Mouse (Mus musculus) hindbrain, postnatal 0 days (tissue): Measurements from ENCODE around the gene Grik3. TPM values are rescaled to one million over a fixed set of nuclear protein-coding genes. Genes with fewer than 3 reads are reported as not detected.

Source experiments
- ATAC-seq: fragments of 200-750 bp; cut with Nextera tagmentation; 2 replicates; pipeline ENCODE4 v1.8.0; 2017; ENCODE audit warnings: mild to moderate bottlenecking, moderate TSS enrichment, moderate library complexity
- DNase-seq: peaks from one replicate; pipeline ENCODE4 v3.0.0-alpha.2; 2015; ENCODE audit warnings: low spot score
- H3K27ac ChIP-seq: fragments of 300-500 bp; sonication (generic); 2 replicates; pipeline ENCODE4 v1.5.1; 2014; ENCODE audit warnings: mild to moderate bottlenecking
- H3K27me3 ChIP-seq: fragments of 300-500 bp; sonication (generic); 2 replicates; pipeline ENCODE4 v1.6.1; 2014; ENCODE audit warnings: low read length, mixed read lengths; ENCODE audit not compliant: insufficient read depth
- H3K36me3 ChIP-seq: fragments of 300-500 bp; sonication (generic); 2 replicates; pipeline ENCODE4 v1.6.1; 2014; ENCODE audit warnings: low read length, mixed read lengths; ENCODE audit not compliant: insufficient read depth
- H3K4me1 ChIP-seq: fragments of 300-500 bp; sonication (generic); 2 replicates; pipeline ENCODE4 v1.6.1; 2014; ENCODE audit warnings: antibody characterized with exemption, low read length, mixed read lengths; ENCODE audit not compliant: insufficient read depth
- H3K4me2 ChIP-seq: fragments of 300-500 bp; sonication (generic); 2 replicates; pipeline ENCODE4 v1.6.1; 2014; ENCODE audit warnings: low read depth, mild to moderate bottlenecking, low read length, moderate library complexity, mixed read lengths
- H3K4me3 ChIP-seq: fragments of 300-500 bp; sonication (generic); 2 replicates; pipeline ENCODE4 v1.5.1; 2014; ENCODE audit warnings: low read length
- H3K9ac ChIP-seq: fragments of 300-500 bp; sonication (generic); replicated peaks from 2 replicates; pipeline ENCODE4 v1.6.1; 2014; ENCODE audit warnings: mild to moderate bottlenecking, low read length, moderate library complexity, mixed read lengths
- H3K9me3 ChIP-seq: fragments of 300-500 bp; sonication (generic); 2 replicates; pipeline ENCODE4 v1.6.1; 2016; ENCODE audit warnings: low read length, mixed read lengths
- CTCF ChIP-seq: IDR thresholded peaks from 2 replicates; pipeline ENCODE4 v1.5.1; 2016; ENCODE audit warnings: antibody characterized with exemption, control low read depth, low read depth
- WGBS: fragments of 180-500 bp; shearing (Covaris S2); extraction: QIAGEN DNeasy Blood & Tissue Kit; methylation state at CpG from one replicate; pipeline ENCODE4 v1.1.7; 2014; 5-methylcytosine and 5-hydroxymethylcytosine counted together
- polyA plus RNA-seq: library from polyadenylated mRNA; unstranded; fragments of >200 nt; fragmentation: Nextera tagmentation; extraction: Ambion mirVana; gene quantifications from 2 replicates; pipeline ENCODE4 v1.2.1, GENCODE M21; 2015
- total RNA-seq: library from RNA; depleted of rRNA; stranded (reverse); fragments of >200 nt; gene quantifications from 2 replicates; pipeline ENCODE4 v1.2.3, GENCODE M21; 2014

Gene Grik3
- total and polyA plus RNA-seq, 2 experiments from 2014 or later, result 4.2 to 32.0 TPM

GRCm38 (mm10) chr4:125565711-125566439, 75.4 kb downstream of the Grik3 start:
- Histone ChIP-seq H3K4me3 (no peak overlapping the region), H3K4me2 (no peak overlapping the region), H3K4me1 (no peaks in the 10 kb centered on the region; the same call in 1 of the 2 replicates), H3K27me3 (no peaks in the 10 kb centered on the region), H3K36me3 (no peaks in the 10 kb centered on the region), H3K27ac (no peak overlapping the region), H3K9me3 (no peaks in the 10 kb centered on the region), H3K9ac (no peak overlapping the region)
- 55% methylated on average over 7 of the region's 8 CpGs for WGBS
- ATAC-seq, result no peak
- peak; percentile 43 for TF ChIP-seq CTCF
- no peak for DNase-seq

GRCm38 (mm10) chr4:125568210-125568609, 77.7 kb downstream of the Grik3 start:
- Histone ChIP-seq H3K36me3 (no peaks in the 10 kb centered on the region), H3K4me1 (peaks cover 13% of the 10 kb centered on the region; the same call in 1 of the 2 replicates), H3K27ac (no peak overlapping the region), H3K4me2 (no peak overlapping the region), H3K9me3 (no peaks in the 10 kb centered on the region), H3K27me3 (no peaks in the 10 kb centered on the region), H3K9ac (no peak overlapping the region), H3K4me3 (no peak overlapping the region)
- DNase-seq, result no peak
- no peak for TF ChIP-seq CTCF
- ATAC-seq, result no peak
- 56% methylated on average over 6 of the region's 6 CpGs for WGBS

GRCm38 (mm10) chr4:125571651-125572311, 81.3 kb downstream of the Grik3 start:
- Histone ChIP-seq H3K9me3 (no peaks in the 10 kb centered on the region), H3K4me3 (no peak overlapping the region), H3K27me3 (no peaks in the 10 kb centered on the region), H3K9ac (no peak overlapping the region), H3K4me1 (peaks cover 18% of the 10 kb centered on the region; the same call in 1 of the 2 replicates), H3K27ac (no peak overlapping the region), H3K4me2 (no peak overlapping the region), H3K36me3 (no peaks in the 10 kb centered on the region)
- DNase-seq (no peak), ATAC-seq (no peak)
- whole genome bisulfite sequencing, result 28% methylated on average over 12 of the region's 12 CpGs
- no peak for TF ChIP-seq CTCF

GRCm38 (mm10) chr4:125572312-125572663, 81.8 kb downstream of the Grik3 start:
- ATAC-seq (no peak), DNase-seq (no peak)
- Histone ChIP-seq H3K27ac (no peak overlapping the region), H3K27me3 (no peaks in the 10 kb centered on the region), H3K4me1 (peaks cover 18% of the 10 kb centered on the region; the same call in 1 of the 2 replicates), H3K9ac (no peak overlapping the region), H3K4me3 (no peak overlapping the region), H3K9me3 (no peaks in the 10 kb centered on the region), H3K36me3 (no peaks in the 10 kb centered on the region), H3K4me2 (no peak overlapping the region)
- TF ChIP-seq CTCF, result no peak
- 12% methylated on average over 5 of the region's 5 CpGs for WGBS

- DNase-seq (no peak), ATAC-seq (no peak)
- no peak overlapping the region for H3K27ac ChIP-seq
- no peak for TF ChIP-seq CTCF
- H3K9me3 ChIP-seq, result no peaks in the 10 kb centered on the region
- WGBS, result 42% methylated on average over 5 of the region's 5 CpGs
- H3K4me1 ChIP-seq, result peaks cover 18% of the 10 kb centered on the region; the same call in 1 of the 2 replicates
- H3K4me2 ChIP-seq, result no peak overlapping the region
- no peak overlapping the region for H3K9ac ChIP-seq
- no peaks in the 10 kb centered on the region for H3K36me3 ChIP-seq
- no peak overlapping the region for H3K4me3 ChIP-seq
- no peaks in the 10 kb centered on the region for H3K27me3 ChIP-seq
These were observed 82.5 kb downstream of the Grik3 start for GRCm38 (mm10) chr4:125573000-125573399.

GRCm38 (mm10) chr4:125573951-125574675, 83.6 kb downstream of the Grik3 start:
- TF ChIP-seq CTCF, result 0 out of 2 replicates have a peak, but pooled peaks have one; percentile 9
- ATAC-seq (peak; percentile 76), DNase-seq (peak; percentile 80)
- H3K9me3 ChIP-seq, result no peaks in the 10 kb centered on the region
- WGBS, result 19% methylated on average over 11 of the region's 11 CpGs
- H3K4me2 ChIP-seq, result no peak overlapping the region
- H3K27ac ChIP-seq, result peak overlapping the region; percentile 4; the same call in 1 of the 2 replicates
- H3K36me3 ChIP-seq, result no peaks in the 10 kb centered on the region
- H3K4me3 ChIP-seq, result no peak overlapping the region
- H3K9ac ChIP-seq, result no peak overlapping the region
- no peaks in the 10 kb centered on the region for H3K27me3 ChIP-seq
- H3K4me1 ChIP-seq, result peaks cover 18% of the 10 kb centered on the region; the same call in 1 of the 2 replicates
